Mouse (Mus musculus): ENCODE measurements around the gene 1700102P08Rik.

DNA sequence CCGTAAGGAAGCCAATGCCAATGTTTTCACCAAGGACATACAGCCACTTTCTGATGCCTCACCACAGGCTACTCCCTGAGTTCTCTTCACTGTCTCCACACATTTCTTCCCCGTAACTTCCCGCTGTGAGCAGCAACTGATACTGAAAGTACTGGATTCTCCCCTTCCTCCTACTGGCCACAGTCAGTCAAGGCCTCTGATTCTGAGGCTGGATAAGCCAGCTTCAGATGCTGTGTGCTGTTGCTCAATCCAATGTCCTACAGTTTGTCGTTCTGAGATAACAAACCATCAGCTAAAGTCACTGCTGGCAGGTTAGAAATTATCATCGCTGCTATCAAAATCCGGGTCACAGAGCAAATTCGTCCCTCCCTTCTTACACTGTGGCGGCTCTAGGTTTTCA lies 11.8 kb downstream of the 1700102P08Rik start:
- no peak for TF ChIP-seq CTCF (IDR thresholded peaks at IDR 0.05; ENCODE audit: insufficient read depth, low read length)
- TF ChIP-seq POLR2A (IDR thresholded peaks at IDR 0.05; ENCODE audit: borderline replicate concordance, extremely low read depth, low read depth, low read length): no peak

Data from lung, adult 2 months (tissue).